Mouse (Mus musculus): ENCODE results near the gene Slc1a2. TPM values are rescaled to one million over a fixed set of nuclear protein-coding genes. Genes with fewer than 3 reads are reported as not detected.

Slc1a2 gene
- polyA plus RNA-seq, 1 experiment from 2014 or later = 19.8 TPM

GRCm38 (mm10) chr2:102771304-102771703 lies 112.8 kb downstream of the Slc1a2 start:
- Histone ChIP-seq H3K36me3 (ENCODE audit: control insufficient read depth, insufficient read depth, low read length) (no peaks in the 10 kb centered on the region), H3K4me3 (ENCODE audit: low read depth, low read length) (no peak overlapping the region), H3K4me2 (replicated peaks; ENCODE audit: low read depth, low read length) (no peak overlapping the region), H3K9ac (ENCODE audit: low read depth, low read length) (no peak overlapping the region), H3K27me3 (ENCODE audit: control insufficient read depth, insufficient read depth, low read length) (no peaks in the 10 kb centered on the region), H3K27ac (ENCODE audit: low read depth, low read length) (no peak overlapping the region), H3K4me1 (replicated peaks; ENCODE audit: control insufficient read depth, insufficient read depth, low read length) (no peaks in the 10 kb centered on the region), H3K9me3 (ENCODE audit: control insufficient read depth, low read length) (no peaks in the 10 kb centered on the region)
- DNase-seq (ENCODE audit: low spot score) (no peak), ATAC-seq (ENCODE audit: low FRiP score) (no peak)
- WGBS = 91% methylated on average over 1 of the region's 1 CpGs

GRCm38 (mm10) chr2:102772276-102772675 lies 113.8 kb downstream of the Slc1a2 start:
- Histone ChIP-seq H3K27ac (ENCODE audit: low read depth, low read length) (no peak overlapping the region), H3K4me3 (ENCODE audit: low read depth, low read length) (no peak overlapping the region), H3K4me1 (replicated peaks; ENCODE audit: control insufficient read depth, insufficient read depth, low read length) (no peaks in the 10 kb centered on the region), H3K27me3 (ENCODE audit: control insufficient read depth, insufficient read depth, low read length) (no peaks in the 10 kb centered on the region), H3K9me3 (ENCODE audit: control insufficient read depth, low read length) (no peaks in the 10 kb centered on the region), H3K9ac (ENCODE audit: low read depth, low read length) (no peak overlapping the region), H3K4me2 (replicated peaks; ENCODE audit: low read depth, low read length) (no peak overlapping the region), H3K36me3 (ENCODE audit: control insufficient read depth, insufficient read depth, low read length) (no peaks in the 10 kb centered on the region)
- DNase-seq (ENCODE audit: low spot score) (no peak), ATAC-seq (ENCODE audit: low FRiP score) (no peak)
- WGBS = 96% methylated on average over 5 of the region's 5 CpGs

- H3K9ac ChIP-seq (ENCODE audit: low read depth, low read length) = no peak overlapping the region
- DNase-seq (ENCODE audit: low spot score) (no peak), ATAC-seq (ENCODE audit: low FRiP score) (no peak)
- H3K4me2 ChIP-seq (replicated peaks; ENCODE audit: low read depth, low read length) = no peak overlapping the region
- no peaks in the 10 kb centered on the region for H3K36me3 ChIP-seq (ENCODE audit: control insufficient read depth, insufficient read depth, low read length)
- no peaks in the 10 kb centered on the region for H3K4me1 ChIP-seq (replicated peaks; ENCODE audit: control insufficient read depth, insufficient read depth, low read length)
- no peak overlapping the region for H3K27ac ChIP-seq (ENCODE audit: low read depth, low read length)
- H3K4me3 ChIP-seq (ENCODE audit: low read depth, low read length) = no peak overlapping the region
- H3K9me3 ChIP-seq (ENCODE audit: control insufficient read depth, low read length) = no peaks in the 10 kb centered on the region
- WGBS = 86% methylated on average over 4 of the region's 4 CpGs
- no peaks in the 10 kb centered on the region for H3K27me3 ChIP-seq (ENCODE audit: control insufficient read depth, insufficient read depth, low read length)
Measured at GRCm38 (mm10) chr2:102774700-102775099, 116.2 kb downstream of the Slc1a2 start.

GRCm38 (mm10) chr2:102775561-102775960 lies 117.1 kb downstream of the Slc1a2 start:
- ATAC-seq (ENCODE audit: low FRiP score) (no peak), DNase-seq (ENCODE audit: low spot score) (no peak)
- WGBS = 59% methylated on average over 1 of the region's 1 CpGs

GRCm38 (mm10) chr2:102778208-102778607 lies 119.7 kb downstream of the Slc1a2 start:
- ATAC-seq (ENCODE audit: low FRiP score) = no peak
- no peak overlapping the region for H3K4me2 ChIP-seq (replicated peaks; ENCODE audit: low read depth, low read length)
- no peaks in the 10 kb centered on the region for H3K27me3 ChIP-seq (ENCODE audit: control insufficient read depth, insufficient read depth, low read length)
- H3K9ac ChIP-seq (ENCODE audit: low read depth, low read length) = no peak overlapping the region
- DNase-seq (ENCODE audit: low spot score) = no peak
- no peaks in the 10 kb centered on the region for H3K9me3 ChIP-seq (ENCODE audit: control insufficient read depth, low read length)
- H3K27ac ChIP-seq (ENCODE audit: low read depth, low read length) = no peak overlapping the region
- 93% methylated on average over 3 of the region's 3 CpGs for WGBS
- H3K4me1 ChIP-seq (replicated peaks; ENCODE audit: control insufficient read depth, insufficient read depth, low read length) = no peaks in the 10 kb centered on the region
- H3K4me3 ChIP-seq (ENCODE audit: low read depth, low read length) = no peak overlapping the region
- H3K36me3 ChIP-seq (ENCODE audit: control insufficient read depth, insufficient read depth, low read length) = no peaks in the 10 kb centered on the region

More at GRCm38 (mm10) chr2:102775561-102775960, 117.1 kb downstream of the Slc1a2 start:
- H3K4me2 ChIP-seq (replicated peaks; ENCODE audit: low read depth, low read length) = no peak overlapping the region
- H3K4me3 ChIP-seq (ENCODE audit: low read depth, low read length) = no peak overlapping the region
- H3K27me3 ChIP-seq (ENCODE audit: control insufficient read depth, insufficient read depth, low read length) = no peaks in the 10 kb centered on the region
- H3K9me3 ChIP-seq (ENCODE audit: control insufficient read depth, low read length) = no peaks in the 10 kb centered on the region
- no peak overlapping the region for H3K27ac ChIP-seq (ENCODE audit: low read depth, low read length)
- H3K4me1 ChIP-seq (replicated peaks; ENCODE audit: control insufficient read depth, insufficient read depth, low read length) = no peaks in the 10 kb centered on the region
- H3K9ac ChIP-seq (ENCODE audit: low read depth, low read length) = no peak overlapping the region
- no peaks in the 10 kb centered on the region for H3K36me3 ChIP-seq (ENCODE audit: control insufficient read depth, insufficient read depth, low read length)

GRCm38 (mm10) chr2:102782751-102783150 lies 124.3 kb downstream of the Slc1a2 start:
- Histone ChIP-seq H3K27ac (ENCODE audit: low read depth, low read length) (no peak overlapping the region), H3K4me1 (replicated peaks; ENCODE audit: control insufficient read depth, insufficient read depth, low read length) (no peaks in the 10 kb centered on the region), H3K27me3 (ENCODE audit: control insufficient read depth, insufficient read depth, low read length) (no peaks in the 10 kb centered on the region), H3K9ac (ENCODE audit: low read depth, low read length) (no peak overlapping the region), H3K4me3 (ENCODE audit: low read depth, low read length) (no peak overlapping the region), H3K9me3 (ENCODE audit: control insufficient read depth, low read length) (no peaks in the 10 kb centered on the region), H3K4me2 (replicated peaks; ENCODE audit: low read depth, low read length) (no peak overlapping the region), H3K36me3 (ENCODE audit: control insufficient read depth, insufficient read depth, low read length) (no peaks in the 10 kb centered on the region)
- ATAC-seq (ENCODE audit: low FRiP score) (no peak), DNase-seq (ENCODE audit: low spot score) (no peak)
- whole genome bisulfite sequencing = 92% methylated on average over 7 of the region's 7 CpGs

GRCm38 (mm10) chr2:102785696-102786095 lies 127.2 kb downstream of the Slc1a2 start:
- Histone ChIP-seq H3K36me3 (ENCODE audit: control insufficient read depth, insufficient read depth, low read length) (no peaks in the 10 kb centered on the region), H3K27me3 (ENCODE audit: control insufficient read depth, insufficient read depth, low read length) (no peaks in the 10 kb centered on the region), H3K9me3 (ENCODE audit: control insufficient read depth, low read length) (no peaks in the 10 kb centered on the region), H3K4me1 (replicated peaks; ENCODE audit: control insufficient read depth, insufficient read depth, low read length) (no peaks in the 10 kb centered on the region), H3K4me2 (replicated peaks; ENCODE audit: low read depth, low read length) (no peak overlapping the region), H3K4me3 (ENCODE audit: low read depth, low read length) (no peak overlapping the region), H3K27ac (ENCODE audit: low read depth, low read length) (no peak overlapping the region), H3K9ac (ENCODE audit: low read depth, low read length) (no peak overlapping the region)
- ATAC-seq (ENCODE audit: low FRiP score) = no peak
- WGBS = 83% methylated on average over 4 of the region's 4 CpGs
- DNase-seq (ENCODE audit: low spot score) = no peak

- Histone ChIP-seq H3K27ac (ENCODE audit: low read depth, low read length) (no peak overlapping the region), H3K36me3 (ENCODE audit: control insufficient read depth, insufficient read depth, low read length) (no peaks in the 10 kb centered on the region), H3K4me1 (replicated peaks; ENCODE audit: control insufficient read depth, insufficient read depth, low read length) (no peaks in the 10 kb centered on the region), H3K4me3 (ENCODE audit: low read depth, low read length) (no peak overlapping the region), H3K27me3 (ENCODE audit: control insufficient read depth, insufficient read depth, low read length) (no peaks in the 10 kb centered on the region), H3K9ac (ENCODE audit: low read depth, low read length) (no peak overlapping the region), H3K4me2 (replicated peaks; ENCODE audit: low read depth, low read length) (no peak overlapping the region), H3K9me3 (ENCODE audit: control insufficient read depth, low read length) (no peaks in the 10 kb centered on the region)
- DNase-seq (ENCODE audit: low spot score) (no peak), ATAC-seq (ENCODE audit: low FRiP score) (no peak)
- WGBS = 72% methylated on average over 2 of the region's 2 CpGs
Measured at GRCm38 (mm10) chr2:102791641-102792040, 133.2 kb downstream of the Slc1a2 start.

GRCm38 (mm10) chr2:102792804-102793203 lies 134.3 kb downstream of the Slc1a2 start:
- DNase-seq (ENCODE audit: low spot score) = no peak
- Histone ChIP-seq H3K27ac (ENCODE audit: low read depth, low read length) (no peak overlapping the region), H3K27me3 (ENCODE audit: control insufficient read depth, insufficient read depth, low read length) (no peaks in the 10 kb centered on the region), H3K4me1 (replicated peaks; ENCODE audit: control insufficient read depth, insufficient read depth, low read length) (no peaks in the 10 kb centered on the region), H3K4me3 (ENCODE audit: low read depth, low read length) (no peak overlapping the region), H3K36me3 (ENCODE audit: control insufficient read depth, insufficient read depth, low read length) (no peaks in the 10 kb centered on the region), H3K9me3 (ENCODE audit: control insufficient read depth, low read length) (no peaks in the 10 kb centered on the region), H3K9ac (ENCODE audit: low read depth, low read length) (no peak overlapping the region), H3K4me2 (replicated peaks; ENCODE audit: low read depth, low read length) (no peak overlapping the region)
- ATAC-seq (ENCODE audit: low FRiP score) = no peak
- 89% methylated on average over 6 of the region's 6 CpGs for whole genome bisulfite sequencing

All from hindbrain, embryonic 11.5 days (tissue).